Mouse (Mus musculus) olfactory bulb, adult 2 months (tissue): ENCODE measurements at regions not wholly inside any gene's neighbourhood (a gene's known extent, or its start where the extent isn't known, plus 50 kb on each side); places are given as distances from the start of the nearest gene placed in this dataset.

Source experiments
- CTCF ChIP-seq: fragments of 200-500 bp; IDR thresholded peaks from 2 replicates; pipeline ENCODE4 v1.5.1; 2012; ENCODE audit warnings: low read depth, mild to moderate bottlenecking, low read length, moderate library complexity; ENCODE audit not compliant: insufficient read depth
- POLR2A ChIP-seq: fragments of 200-500 bp; IDR thresholded peaks from 2 replicates; pipeline ENCODE4 v1.6.1; 2012; ENCODE audit warnings: mild to moderate bottlenecking, low read depth, low read length, moderate library complexity; ENCODE audit not compliant: insufficient read depth

DNA sequence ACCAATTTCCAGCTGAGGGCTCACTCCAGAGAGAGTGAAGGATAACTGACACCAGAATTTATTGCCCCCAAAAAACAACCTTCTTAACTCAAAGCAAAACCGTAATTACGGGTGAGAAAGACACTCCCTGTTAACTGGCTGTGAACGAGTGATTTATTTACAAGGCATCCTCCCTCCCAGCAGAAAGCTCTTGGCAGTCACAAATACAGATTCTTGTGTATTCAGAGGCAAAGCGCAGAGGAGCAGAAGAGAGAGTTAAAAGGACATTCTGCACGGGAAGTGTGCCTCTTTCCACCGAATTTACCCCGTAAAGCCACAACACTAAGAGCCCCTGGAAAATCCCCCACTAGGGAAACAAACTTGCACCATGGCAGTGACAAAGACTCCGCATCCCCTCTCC lies 312.3 kb upstream of the Jarid2 start:
- TF ChIP-seq CTCF (no peak), POLR2A (no peak)
